Mouse (Mus musculus): ENCODE results near the gene Sclt1. TPM values are rescaled to one million over a fixed set of nuclear protein-coding genes. Genes with fewer than 3 reads are reported as not detected.
"Not testable (repeated sequence)": the region's sequence is repeated elsewhere in the genome, so short reads cannot be mapped to it uniquely, and the experiment has no call there.

Sclt1 gene
- polyA plus RNA-seq (2015; fragmentation: Nextera tagmentation; extraction: Ambion mirVana): 10.4 and 10.6 TPM in 2 replicates

GRCm38 (mm10) chr3:41742278-41742934 is at the start of gene Sclt1, which contains the start of gene D3Ertd751e:
TSS of gene Sclt1 (minus strand) at chr3:41742514.
TSS of gene D3Ertd751e (plus strand) at chr3:41742611.
- Histone ChIP-seq H3K27me3 (replicated peaks; ENCODE audit: control insufficient read depth, insufficient read depth, low read length) (no peaks in the 10 kb centered on the region), H3K4me2 (ENCODE audit: low read depth, low read length) (peak within 1 kb of the TSS; percentile 77)
- ATAC-seq: peak; percentile 100

GRCm38 (mm10) chr3:41762091-41762490 is 19.8 kb upstream of the Sclt1 start:
- H3K4me1 ChIP-seq (ENCODE audit: control insufficient read depth, insufficient read depth, low read length): no peaks in the 10 kb centered on the region
- no peak overlapping the region for H3K4me2 ChIP-seq (ENCODE audit: low read depth, low read length)
- 79% methylated on average over 3 of the region's 3 CpGs for WGBS
- H3K9me3 ChIP-seq (ENCODE audit: control insufficient read depth, low read length): no peaks in the 10 kb centered on the region
- no peaks in the 10 kb centered on the region for H3K27me3 ChIP-seq (replicated peaks; ENCODE audit: control insufficient read depth, insufficient read depth, low read length)
- no peak overlapping the region for H3K9ac ChIP-seq (ENCODE audit: low read depth, low read length)
- ATAC-seq: no peak
- no peaks in the 10 kb centered on the region for H3K36me3 ChIP-seq (ENCODE audit: control insufficient read depth, insufficient read depth, low read length)
- H3K4me3 ChIP-seq (ENCODE audit: low read length): no peak overlapping the region
- H3K27ac ChIP-seq (ENCODE audit: low read length): no peak overlapping the region

More at GRCm38 (mm10) chr3:41742278-41742934, at the start of gene Sclt1, which contains the start of gene D3Ertd751e:
- Histone ChIP-seq H3K4me1 (ENCODE audit: control insufficient read depth, insufficient read depth, low read length) (peaks cover 3% of the 10 kb centered on the region; the same call in 1 of the 2 replicates), H3K9me3 (ENCODE audit: control insufficient read depth, low read length) (no peaks in the 10 kb centered on the region), H3K27ac (ENCODE audit: low read length) (peak within 1 kb of the TSS; percentile 91), H3K36me3 (ENCODE audit: control insufficient read depth, insufficient read depth, low read length) (no peaks in the 10 kb centered on the region), H3K9ac (ENCODE audit: low read depth, low read length) (peak within 1 kb of the TSS; percentile 75), H3K4me3 (ENCODE audit: low read length) (peak within 1 kb of the TSS; percentile 74)
- WGBS: under 1% methylated on average over 62 of the region's 66 CpGs

- Histone ChIP-seq H3K4me2 (ENCODE audit: low read depth, low read length) (no peak overlapping the region), H3K27ac (ENCODE audit: low read length) (no peak overlapping the region), H3K36me3 (ENCODE audit: control insufficient read depth, insufficient read depth, low read length) (no peaks in the 10 kb centered on the region), H3K4me1 (ENCODE audit: control insufficient read depth, insufficient read depth, low read length) (no peaks in the 10 kb centered on the region), H3K4me3 (ENCODE audit: low read length) (no peak overlapping the region), H3K9me3 (ENCODE audit: control insufficient read depth, low read length) (no peaks in the 10 kb centered on the region), H3K9ac (ENCODE audit: low read depth, low read length) (no peak overlapping the region), H3K27me3 (replicated peaks; ENCODE audit: control insufficient read depth, insufficient read depth, low read length) (no peaks in the 10 kb centered on the region)
- 80% methylated on average over 2 of the region's 2 CpGs for WGBS
- ATAC-seq: no peak
These were observed 12.2 kb upstream of the Sclt1 start for GRCm38 (mm10) chr3:41754556-41754955.

- WGBS: 35% methylated on average over 6 of the region's 6 CpGs
- Histone ChIP-seq H3K4me3 (ENCODE audit: low read length) (0 out of 2 replicates have a peak overlapping the region, but pooled peaks have one; percentile 6), H3K27me3 (replicated peaks; ENCODE audit: control insufficient read depth, insufficient read depth, low read length) (no peaks in the 10 kb centered on the region), H3K4me1 (ENCODE audit: control insufficient read depth, insufficient read depth, low read length) (peaks cover 3% of the 10 kb centered on the region; the same call in 1 of the 2 replicates), H3K9ac (ENCODE audit: low read depth, low read length) (no peak overlapping the region), H3K36me3 (ENCODE audit: control insufficient read depth, insufficient read depth, low read length) (no peaks in the 10 kb centered on the region), H3K9me3 (ENCODE audit: control insufficient read depth, low read length) (no peaks in the 10 kb centered on the region), H3K4me2 (ENCODE audit: low read depth, low read length) (peak overlapping the region; percentile 73; the same call in 1 of the 2 replicates), H3K27ac (ENCODE audit: low read length) (no peak overlapping the region)
- ATAC-seq: no peak
These were observed 1.1 kb upstream of the Sclt1 start for GRCm38 (mm10) chr3:41743436-41743835.

- under 1% methylated on average over 39 of the region's 39 CpGs for WGBS
- H3K4me1 ChIP-seq (ENCODE audit: control insufficient read depth, insufficient read depth, low read length): peaks cover 3% of the 10 kb centered on the region; the same call in 1 of the 2 replicates
- no peaks in the 10 kb centered on the region for H3K36me3 ChIP-seq (ENCODE audit: control insufficient read depth, insufficient read depth, low read length)
- peak overlapping the region; percentile 91 for H3K27ac ChIP-seq (ENCODE audit: low read length)
- peak overlapping the region; percentile 75 for H3K9ac ChIP-seq (ENCODE audit: low read depth, low read length)
- H3K4me2 ChIP-seq (ENCODE audit: low read depth, low read length): peak overlapping the region; percentile 77
- no peak for ATAC-seq
- H3K4me3 ChIP-seq (ENCODE audit: low read length): peak overlapping the region; percentile 74
- H3K27me3 ChIP-seq (replicated peaks; ENCODE audit: control insufficient read depth, insufficient read depth, low read length): no peaks in the 10 kb centered on the region
- no peaks in the 10 kb centered on the region for H3K9me3 ChIP-seq (ENCODE audit: control insufficient read depth, low read length)
These were observed 575 bp downstream of the Sclt1 start for GRCm38 (mm10) chr3:41741601-41742277.

- Histone ChIP-seq H3K4me1 (ENCODE audit: control insufficient read depth, insufficient read depth, low read length) (no peaks in the 10 kb centered on the region), H3K36me3 (ENCODE audit: control insufficient read depth, insufficient read depth, low read length) (no peaks in the 10 kb centered on the region), H3K9ac (ENCODE audit: low read depth, low read length) (no peak overlapping the region), H3K27me3 (replicated peaks; ENCODE audit: control insufficient read depth, insufficient read depth, low read length) (no peaks in the 10 kb centered on the region), H3K4me2 (ENCODE audit: low read depth, low read length) (no peak overlapping the region), H3K4me3 (ENCODE audit: low read length) (no peak overlapping the region), H3K27ac (ENCODE audit: low read length) (no peak overlapping the region), H3K9me3 (ENCODE audit: control insufficient read depth, low read length) (no peaks in the 10 kb centered on the region)
- ATAC-seq: no peak
- WGBS: 82% methylated on average over 1 of the region's 1 CpGs
These were observed 46.6 kb downstream of the Sclt1 start for GRCm38 (mm10) chr3:41695681-41696080.

GRCm38 (mm10) chr3:41692440-41693142 is 49.7 kb downstream of the Sclt1 start:
- Histone ChIP-seq H3K27ac (ENCODE audit: low read length) (no peak overlapping the region), H3K4me2 (ENCODE audit: low read depth, low read length) (no peak overlapping the region), H3K36me3 (ENCODE audit: control insufficient read depth, insufficient read depth, low read length) (no peaks in the 10 kb centered on the region), H3K4me1 (ENCODE audit: control insufficient read depth, insufficient read depth, low read length) (no peaks in the 10 kb centered on the region), H3K4me3 (ENCODE audit: low read length) (no peak overlapping the region), H3K27me3 (replicated peaks; ENCODE audit: control insufficient read depth, insufficient read depth, low read length) (no peaks in the 10 kb centered on the region), H3K9me3 (ENCODE audit: control insufficient read depth, low read length) (no peaks in the 10 kb centered on the region), H3K9ac (ENCODE audit: low read depth, low read length) (no peak overlapping the region)
- 89% methylated on average over 4 of the region's 4 CpGs for WGBS
- no peak for ATAC-seq

GRCm38 (mm10) chr3:41690114-41690640 is 52.1 kb downstream of the Sclt1 start:
- H3K4me2 ChIP-seq (ENCODE audit: low read depth, low read length): not testable (repeated sequence)

GRCm38 (mm10) chr3:41686396-41686795 is 55.9 kb downstream of the Sclt1 start:
- Histone ChIP-seq H3K4me2 (ENCODE audit: low read depth, low read length) (no peak overlapping the region), H3K4me1 (ENCODE audit: control insufficient read depth, insufficient read depth, low read length) (no peaks in the 10 kb centered on the region), H3K9ac (ENCODE audit: low read depth, low read length) (no peak overlapping the region), H3K36me3 (ENCODE audit: control insufficient read depth, insufficient read depth, low read length) (no peaks in the 10 kb centered on the region), H3K27ac (ENCODE audit: low read length) (no peak overlapping the region), H3K27me3 (replicated peaks; ENCODE audit: control insufficient read depth, insufficient read depth, low read length) (no peaks in the 10 kb centered on the region), H3K9me3 (ENCODE audit: control insufficient read depth, low read length) (no peaks in the 10 kb centered on the region), H3K4me3 (ENCODE audit: low read length) (no peak overlapping the region)
- ATAC-seq: no peak
- WGBS: 59% methylated on average over 2 of the region's 2 CpGs

More at GRCm38 (mm10) chr3:41690114-41690640, 52.1 kb downstream of the Sclt1 start:
- H3K4me3 ChIP-seq (ENCODE audit: low read length); H3K27ac ChIP-seq (ENCODE audit: low read length); ATAC-seq; H3K9me3 ChIP-seq (ENCODE audit: control insufficient read depth, low read length); H3K9ac ChIP-seq (ENCODE audit: low read depth, low read length); H3K4me1 ChIP-seq (ENCODE audit: control insufficient read depth, insufficient read depth, low read length); H3K27me3 ChIP-seq (replicated peaks; ENCODE audit: control insufficient read depth, insufficient read depth, low read length); H3K36me3 ChIP-seq (ENCODE audit: control insufficient read depth, insufficient read depth, low read length): not testable (repeated sequence)
- WGBS: 87% methylated on average over 13 of the region's 13 CpGs

All from intestine, embryonic 16.5 days (tissue).